Mouse (Mus musculus) frontal cortex, postnatal 36 days (tissue): Measurements from ENCODE around the gene Atxn7l1.

Experiments used
- DNase-seq, 2 experiments: peaks; one replicate each; pipeline ENCODE4 v3.0.0; 2022; ENCODE audit warnings: low spot score in 2 of 2

The Atxn7l1 gene

DNA sequence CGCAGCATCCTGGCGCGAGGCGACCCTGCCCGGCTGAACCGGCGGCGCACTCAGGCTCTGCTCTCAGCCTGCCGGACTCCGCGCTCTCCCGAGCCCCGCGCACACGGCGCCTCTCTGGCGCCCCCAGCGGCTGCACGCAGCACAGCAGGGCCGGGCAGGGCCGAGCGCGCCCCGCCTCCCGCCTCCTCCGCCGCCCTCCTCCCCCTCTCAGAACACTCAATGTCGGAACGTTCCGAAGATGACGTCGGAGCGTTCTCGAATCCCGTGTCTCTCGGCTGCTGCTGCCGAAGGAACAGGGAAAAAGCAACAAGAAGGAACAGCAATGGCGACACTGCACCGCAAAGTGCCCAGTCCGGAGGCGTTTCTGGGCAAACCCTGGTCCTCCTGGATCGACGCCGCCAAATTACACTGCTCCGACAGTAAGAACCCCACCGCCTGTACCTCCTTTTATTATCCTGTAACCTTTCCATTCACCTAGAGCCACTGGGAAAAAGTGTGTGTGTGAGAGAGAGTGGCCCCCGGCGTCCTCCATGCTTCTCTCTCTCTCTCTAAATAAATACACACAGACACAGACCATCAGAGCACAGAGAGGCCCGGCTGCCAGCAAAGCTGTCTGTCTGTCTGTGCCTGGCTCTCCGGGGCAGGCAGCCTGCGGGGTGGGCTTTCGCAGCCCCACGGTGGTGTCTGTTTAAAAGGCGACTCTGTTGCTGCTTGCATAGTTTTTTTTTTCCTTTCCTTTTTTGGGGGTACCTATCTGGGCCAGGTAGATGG, at the start of gene Atxn7l1:
Gene Atxn7l1, plus strand, starts transcription at position 197 of the 771 bp plus-strand sequence.
- DNase-seq, result peak; percentile 92 to 93

DNA sequence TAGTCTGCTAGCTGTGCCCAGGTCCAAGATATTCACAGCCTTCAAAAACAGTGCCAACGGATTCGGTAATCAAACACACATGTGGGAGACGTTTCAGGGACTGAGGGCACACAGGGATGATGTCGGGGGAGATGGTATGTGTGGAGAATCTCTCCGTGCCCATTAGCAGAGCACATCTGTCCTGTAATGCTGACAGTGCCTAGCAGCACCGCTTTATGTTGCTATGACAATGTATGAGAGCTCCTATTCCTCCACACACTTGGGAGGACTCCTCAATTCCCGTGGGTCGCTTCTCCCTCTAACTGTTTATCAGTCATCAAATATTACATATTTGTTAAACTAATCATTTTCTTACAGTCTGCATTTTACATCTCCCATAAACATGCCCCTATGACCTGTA, 45.9 kb upstream of the Atxn7l1 start:
- DNase-seq, result no peak

DNA sequence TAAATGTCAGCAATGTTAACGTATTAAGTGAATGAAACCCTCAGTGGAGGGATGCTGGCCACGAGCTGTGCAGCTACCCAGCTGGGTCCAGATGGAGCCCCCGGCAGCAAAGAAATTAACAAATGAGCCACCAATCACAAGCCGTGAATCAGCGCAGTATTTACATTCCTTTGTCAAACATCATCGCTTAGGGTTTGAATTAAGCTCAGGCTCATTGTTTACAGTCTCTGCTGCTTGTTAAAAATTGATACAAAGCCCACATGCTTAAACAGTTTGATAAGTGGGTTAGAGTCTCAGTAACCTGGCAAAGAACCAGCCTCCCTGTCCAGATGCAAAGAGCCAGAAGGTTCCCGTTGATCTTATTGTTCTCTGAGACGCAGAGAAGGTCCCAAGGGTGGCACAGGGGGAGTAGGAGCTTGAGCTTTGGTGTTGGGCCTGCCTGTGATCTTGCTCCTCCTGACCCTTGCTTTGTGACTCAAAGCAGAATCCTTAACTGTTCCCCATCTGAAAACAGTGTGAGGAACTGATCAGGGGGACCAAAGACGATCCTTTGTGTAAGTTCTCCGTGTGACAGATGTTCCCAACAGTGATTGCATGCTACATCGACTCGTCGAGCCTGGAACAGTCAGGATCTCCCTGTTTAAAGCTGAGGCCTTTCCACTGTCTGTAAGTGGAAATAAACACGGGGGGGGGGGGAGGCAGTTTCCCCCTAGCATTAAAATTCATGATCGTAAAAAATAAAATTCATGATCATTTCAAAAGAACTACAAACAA, 45.0 kb upstream of the Atxn7l1 start:
- DNase-seq, result no peak

DNA sequence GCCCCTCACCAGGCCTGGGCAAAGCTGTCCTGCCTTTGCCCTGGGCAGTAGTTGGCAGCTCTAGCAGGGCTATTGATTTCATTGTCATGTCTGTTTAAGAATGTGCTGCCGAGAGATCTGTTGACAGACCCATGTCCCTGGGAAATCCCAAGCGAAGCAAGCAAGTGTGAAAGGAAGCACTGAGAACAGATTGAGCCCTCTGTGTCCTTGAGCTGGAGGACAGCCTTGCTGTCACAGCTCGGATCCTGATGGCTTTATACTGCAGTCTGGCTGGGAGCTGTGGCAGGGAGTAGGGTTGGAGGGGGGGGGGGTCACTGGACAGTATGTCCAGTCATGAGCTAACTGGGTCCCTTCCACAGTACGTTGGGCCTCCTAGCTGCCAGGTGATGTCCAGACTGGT, 41.8 kb upstream of the Atxn7l1 start:
- no peak for DNase-seq

- no peak for DNase-seq
Observed at GRCm38 (mm10) chr12:33106438-33107167, 40.9 kb upstream of the Atxn7l1 start.

GRCm38 (mm10) chr12:33109531-33109930, 38.0 kb upstream of the Atxn7l1 start:
- DNase-seq, result peak in 1 of 2 experiments; percentile 50

- peak in 1 of 2 experiments; percentile 44 for DNase-seq
Observed at GRCm38 (mm10) chr12:33110894-33111471, 36.5 kb upstream of the Atxn7l1 start.

DNA sequence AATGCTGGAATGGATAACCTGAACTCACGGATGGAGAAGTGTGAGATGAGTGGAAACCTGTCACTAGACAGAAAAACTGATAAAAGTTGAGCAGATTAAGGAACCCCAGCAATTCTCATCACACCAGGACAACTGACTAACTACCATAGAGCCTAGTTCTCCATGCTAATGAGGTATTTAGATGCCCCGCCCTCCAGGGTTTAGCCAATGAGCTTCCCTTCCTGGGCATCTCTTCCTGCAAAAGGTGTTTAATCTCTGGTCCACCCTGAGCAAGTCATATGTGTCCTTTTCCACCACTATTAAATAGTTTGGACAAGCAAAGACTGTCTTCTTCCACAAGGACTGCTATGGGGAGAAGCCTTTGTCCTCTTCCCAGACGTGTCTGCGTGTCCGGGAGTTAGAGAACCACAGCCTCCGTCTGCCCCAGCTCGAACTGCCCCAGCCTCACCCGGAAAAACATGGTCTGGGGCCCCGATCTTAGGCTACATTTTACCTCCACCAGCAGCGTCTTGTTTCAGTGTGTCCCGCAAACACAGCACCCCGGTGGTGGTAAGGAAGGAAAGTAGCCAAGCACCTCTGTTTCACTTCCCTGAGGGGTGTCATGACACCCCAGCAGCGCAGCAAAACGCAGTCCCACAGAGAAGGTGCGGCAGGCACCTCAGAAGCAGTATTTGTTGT, 28.7 kb upstream of the Atxn7l1 start:
- DNase-seq, result no peak

GRCm38 (mm10) chr12:33125594-33126227, 21.8 kb upstream of the Atxn7l1 start:
- no peak for DNase-seq

GRCm38 (mm10) chr12:33126243-33126642, 21.2 kb upstream of the Atxn7l1 start:
- no peak for DNase-seq

GRCm38 (mm10) chr12:33128121-33128520, 19.4 kb upstream of the Atxn7l1 start:
- DNase-seq, result no peak

GRCm38 (mm10) chr12:33128702-33129101, 18.8 kb upstream of the Atxn7l1 start:
- DNase-seq, result no peak

GRCm38 (mm10) chr12:33129410-33129809, 18.1 kb upstream of the Atxn7l1 start:
- DNase-seq, result no peak

- DNase-seq, result peak; percentile 62 to 89
Observed at GRCm38 (mm10) chr12:33130401-33130800, 17.1 kb upstream of the Atxn7l1 start.

DNA sequence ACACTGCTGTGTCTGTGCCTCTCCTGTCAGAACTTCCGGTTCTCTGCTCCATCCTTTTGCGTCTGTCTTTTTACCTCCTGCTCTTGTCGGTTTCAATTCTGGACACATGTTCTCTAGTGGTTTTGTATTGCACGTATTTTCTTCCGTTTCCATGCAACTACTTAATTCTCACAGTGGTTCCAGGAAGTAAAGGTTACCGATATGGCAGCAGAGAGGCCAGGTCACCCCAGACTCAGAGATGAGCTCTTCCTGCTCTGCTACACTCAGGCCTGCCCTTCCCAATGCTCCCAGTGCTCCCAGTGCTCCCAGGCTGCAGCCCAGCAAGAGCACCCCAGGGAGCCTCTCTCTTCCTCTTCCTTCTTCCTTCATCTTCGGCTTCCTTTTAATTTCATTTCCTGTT, 15.7 kb upstream of the Atxn7l1 start:
- DNase-seq, result no peak

DNA sequence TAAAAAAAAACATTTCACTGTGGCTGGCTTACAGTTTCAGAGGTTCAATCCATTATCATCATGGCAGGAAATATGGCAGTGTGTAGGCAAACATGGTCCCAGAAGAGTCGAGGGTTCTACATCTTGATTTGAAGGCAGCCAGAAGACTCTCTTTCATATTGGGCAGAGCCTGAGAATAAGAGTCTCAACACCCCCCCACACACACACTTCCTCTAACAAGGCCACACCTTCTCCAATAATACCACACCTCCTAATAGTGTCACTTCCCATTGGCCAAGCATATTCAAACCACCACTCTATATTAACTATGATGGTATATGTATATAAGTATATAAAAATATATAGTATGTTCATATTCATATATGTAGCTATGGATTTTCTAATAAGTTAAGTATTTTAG, 9.6 kb upstream of the Atxn7l1 start:
- DNase-seq, result no peak

DNA sequence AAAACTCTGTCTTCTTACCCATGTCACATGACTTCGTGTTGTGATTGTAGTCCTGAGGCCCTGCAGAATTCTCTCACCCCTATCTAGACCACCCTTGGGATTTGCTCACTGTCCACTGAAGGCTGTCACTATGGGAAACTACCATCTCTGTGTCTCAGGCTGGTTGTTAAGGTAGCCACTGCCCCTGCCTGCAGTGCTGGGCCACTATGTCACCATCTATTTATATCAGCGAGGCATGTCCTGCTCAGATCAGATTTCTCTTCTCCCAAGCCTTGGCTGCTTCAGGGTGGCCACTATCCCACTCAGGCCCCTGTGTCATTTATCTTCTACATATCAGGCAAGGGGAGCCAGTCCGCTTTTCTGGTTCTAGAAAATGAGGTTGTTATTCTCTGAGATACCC, 8.4 kb upstream of the Atxn7l1 start:
- no peak for DNase-seq

DNA sequence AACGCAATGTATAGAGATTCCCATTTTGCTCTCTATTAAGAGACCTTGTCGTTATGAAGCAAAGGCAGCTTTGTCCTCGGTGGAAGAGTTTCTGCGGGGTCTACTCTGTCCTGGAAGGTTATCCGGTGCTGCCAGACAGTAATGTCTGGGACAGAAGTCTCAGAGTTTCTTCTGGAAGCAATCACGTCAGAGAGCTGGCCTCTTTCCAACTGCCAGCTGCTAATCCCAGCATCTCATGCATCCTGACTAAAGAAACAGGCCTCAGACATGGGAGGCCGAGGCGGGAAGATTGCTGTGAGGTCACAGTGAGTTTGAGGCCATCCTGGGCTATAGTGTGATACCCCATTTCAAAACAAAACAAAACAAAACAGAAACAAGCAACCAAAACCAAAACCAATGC, 3.0 kb upstream of the Atxn7l1 start:
- no peak for DNase-seq

DNA sequence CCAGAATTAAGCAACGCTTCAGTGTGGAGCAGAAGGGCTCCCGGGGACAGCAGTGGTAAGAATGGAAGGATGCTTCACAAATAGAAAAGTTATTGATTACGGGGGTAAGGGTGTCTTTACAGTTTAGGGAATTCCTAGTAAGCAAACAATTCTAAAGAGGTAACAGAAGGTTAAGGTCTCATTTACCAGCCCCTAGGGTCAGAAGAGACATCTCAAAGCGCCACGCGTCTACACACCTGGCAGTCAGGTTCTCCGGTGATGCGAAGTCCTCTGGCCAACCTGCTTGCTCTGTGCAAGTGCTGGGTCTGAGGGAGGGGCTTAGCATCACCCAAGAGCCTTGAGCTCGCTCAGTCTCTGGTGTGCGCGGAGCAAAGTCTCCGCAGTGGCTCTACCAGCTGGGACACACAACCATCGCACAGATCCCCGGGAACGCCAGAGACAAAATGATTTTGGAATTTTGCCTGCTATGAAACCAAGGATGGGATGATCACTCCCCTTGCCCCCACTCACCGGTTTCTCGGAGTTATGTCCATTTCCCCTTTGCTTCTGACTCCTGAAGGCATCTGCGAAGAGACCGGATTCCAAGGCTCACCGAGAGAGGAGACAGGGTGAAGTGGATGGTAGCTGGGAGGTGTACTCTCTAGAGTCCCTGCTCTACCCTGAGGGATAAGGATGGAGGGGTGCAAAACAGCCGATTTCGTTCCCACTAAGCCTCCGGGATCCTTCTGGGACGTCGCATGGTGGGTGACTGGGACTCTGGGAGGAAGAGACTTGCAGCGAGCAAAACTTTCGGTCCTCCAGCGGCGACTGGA, 665 bp upstream of the Atxn7l1 start:
- DNase-seq, result peak in 1 of 2 experiments; percentile 51

DNA sequence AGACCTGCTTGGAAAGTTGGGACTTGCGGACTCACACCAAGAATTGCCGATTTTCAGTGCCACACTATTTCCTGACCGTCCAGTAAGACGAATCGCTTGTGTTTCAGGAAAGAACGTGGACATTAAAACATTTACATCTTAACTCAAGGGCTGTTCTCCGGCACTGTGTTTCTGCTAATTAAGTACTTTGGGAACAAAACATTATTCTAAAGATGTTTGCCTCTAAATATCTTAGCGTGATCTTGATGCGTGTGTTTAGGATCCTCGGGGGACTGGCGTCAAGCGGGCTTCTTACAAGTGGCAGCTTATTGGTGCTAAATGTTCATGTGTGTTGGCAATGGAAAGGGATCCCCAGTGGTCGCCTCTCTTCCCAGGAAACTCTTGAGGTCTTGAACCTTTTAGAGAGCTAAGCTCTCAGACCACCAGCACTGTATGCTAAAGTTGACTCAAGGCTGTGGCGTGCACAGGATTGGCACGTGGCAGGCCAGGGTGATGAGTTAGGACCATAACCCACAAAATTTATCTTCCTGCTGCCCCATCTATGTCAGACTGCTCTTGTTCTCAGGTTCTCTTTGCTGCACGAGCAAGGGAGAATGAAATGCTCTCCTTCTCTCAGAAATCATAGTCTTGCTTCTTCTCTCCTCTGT, 2.2 kb downstream of the Atxn7l1 start:
- no peak for DNase-seq
